Mouse (Mus musculus) embryonic facial prominence, embryonic 12.5 days (tissue): Measurements from ENCODE around the gene Dnajc15. TPM values are rescaled to one million over a fixed set of nuclear protein-coding genes. Genes with fewer than 3 reads are reported as not detected.

Experiments
- ATAC-seq: fragments of 200-750 bp; cut with Nextera tagmentation; 2 replicates; pipeline ENCODE4 v1.8.0; 2017; ENCODE audit not compliant: insufficient number of reproducible peaks, insufficient read depth, low FRiP score, low TSS enrichment
- H3K27ac ChIP-seq: fragments of 300-500 bp; sonication (generic); 2 replicates; pipeline ENCODE4 v1.5.1; 2016; ENCODE audit warnings: mild to moderate bottlenecking
- H3K27me3 ChIP-seq: fragments of 300-500 bp; sonication (generic); 2 replicates; pipeline ENCODE4 v1.6.1; 2016; ENCODE audit warnings: mild to moderate bottlenecking, moderate library complexity
- H3K36me3 ChIP-seq: fragments of 300-500 bp; sonication (generic); 2 replicates; pipeline ENCODE4 v1.6.1; 2016; ENCODE audit warnings: mild to moderate bottlenecking
- H3K4me1 ChIP-seq: fragments of 300-500 bp; sonication (generic); 2 replicates; pipeline ENCODE4 v1.6.1; 2016
- H3K4me2 ChIP-seq: fragments of 300-500 bp; sonication (generic); replicated peaks from 2 replicates; pipeline ENCODE4 v1.6.1; 2016; ENCODE audit warnings: mild to moderate bottlenecking, moderate library complexity
- H3K4me3 ChIP-seq: fragments of 300-500 bp; sonication (generic); 2 replicates; pipeline ENCODE4 v1.5.1; 2016; ENCODE audit warnings: mild to moderate bottlenecking
- H3K9ac ChIP-seq: fragments of 300-500 bp; sonication (generic); 2 replicates; pipeline ENCODE4 v1.6.1; 2016; ENCODE audit warnings: mild to moderate bottlenecking, moderate library complexity
- H3K9me3 ChIP-seq: fragments of 300-500 bp; sonication (generic); 2 replicates; pipeline ENCODE4 v1.6.1; 2016; ENCODE audit warnings: mild to moderate bottlenecking, moderate library complexity
- WGBS: fragments of 180-500 bp; shearing (Covaris S2); methylation state at CpG from one replicate; pipeline ENCODE4 v1.1.7; 2016; 5-methylcytosine and 5-hydroxymethylcytosine counted together
- polyA plus RNA-seq: library from polyadenylated mRNA; unstranded; fragments of >200 nt; fragmentation: Nextera tagmentation; extraction: Ambion mirVana; gene quantifications from 2 replicates; pipeline ENCODE4 v1.2.1, GENCODE M21; 2016

Gene Dnajc15
- polyA plus RNA-seq, 1 experiment from 2014 or later: 88.4 TPM

GRCm38 (mm10) chr14:77819841-77820240, 55.1 kb downstream of the Dnajc15 start:
- Histone ChIP-seq H3K9me3 (no peaks in the 10 kb centered on the region), H3K27ac (no peak overlapping the region), H3K27me3 (no peaks in the 10 kb centered on the region), H3K4me2 (no peak overlapping the region), H3K36me3 (no peaks in the 10 kb centered on the region), H3K4me3 (no peak overlapping the region), H3K4me1 (peaks cover 5% of the 10 kb centered on the region; the same call in 1 of the 2 replicates), H3K9ac (no peak overlapping the region)
- ATAC-seq: no peak
- 87% methylated on average over 3 of the region's 3 CpGs for WGBS

- peaks cover 5% of the 10 kb centered on the region for H3K4me1 ChIP-seq
- H3K4me2 ChIP-seq: no peak overlapping the region
- no peak overlapping the region for H3K27ac ChIP-seq
- no peak overlapping the region for H3K4me3 ChIP-seq
- H3K36me3 ChIP-seq: no peaks in the 10 kb centered on the region
- no peaks in the 10 kb centered on the region for H3K27me3 ChIP-seq
- ATAC-seq: no peak
- 91% methylated on average over 6 of the region's 6 CpGs for WGBS
- no peaks in the 10 kb centered on the region for H3K9me3 ChIP-seq
- no peak overlapping the region for H3K9ac ChIP-seq
Observed at GRCm38 (mm10) chr14:77817561-77817960, 57.4 kb downstream of the Dnajc15 start.

- Histone ChIP-seq H3K4me3 (no peak overlapping the region), H3K4me2 (no peak overlapping the region), H3K9me3 (no peaks in the 10 kb centered on the region), H3K27ac (no peak overlapping the region), H3K4me1 (no peaks in the 10 kb centered on the region; the same call in none of the 2 replicates), H3K9ac (no peak overlapping the region), H3K36me3 (no peaks in the 10 kb centered on the region), H3K27me3 (no peaks in the 10 kb centered on the region)
- 56% methylated on average over 4 of the region's 4 CpGs for WGBS
- no peak for ATAC-seq
Observed at GRCm38 (mm10) chr14:77814935-77815334, 60.0 kb downstream of the Dnajc15 start.

- ATAC-seq: no peak
Observed at GRCm38 (mm10) chr14:77812890-77813289, 62.0 kb downstream of the Dnajc15 start.

GRCm38 (mm10) chr14:77811466-77811865, 63.5 kb downstream of the Dnajc15 start:
- Histone ChIP-seq H3K4me1 (no peaks in the 10 kb centered on the region; the same call in none of the 2 replicates), H3K4me2 (no peak overlapping the region), H3K27ac (no peak overlapping the region), H3K36me3 (no peaks in the 10 kb centered on the region), H3K27me3 (no peaks in the 10 kb centered on the region), H3K9ac (no peak overlapping the region), H3K4me3 (no peak overlapping the region), H3K9me3 (no peaks in the 10 kb centered on the region)
- WGBS: 76% methylated on average over 5 of the region's 5 CpGs
- no peak for ATAC-seq

More at GRCm38 (mm10) chr14:77812890-77813289, 62.0 kb downstream of the Dnajc15 start:
- Histone ChIP-seq H3K27me3 (no peaks in the 10 kb centered on the region), H3K4me3 (no peak overlapping the region), H3K4me2 (no peak overlapping the region), H3K4me1 (no peaks in the 10 kb centered on the region; the same call in none of the 2 replicates), H3K27ac (no peak overlapping the region), H3K9me3 (no peaks in the 10 kb centered on the region), H3K9ac (no peak overlapping the region), H3K36me3 (no peaks in the 10 kb centered on the region)
- 84% methylated on average over 1 of the region's 1 CpGs for WGBS

- no peak overlapping the region for H3K9ac ChIP-seq
- no peaks in the 10 kb centered on the region for H3K36me3 ChIP-seq
- no peak overlapping the region for H3K4me3 ChIP-seq
- no peaks in the 10 kb centered on the region for H3K4me1 ChIP-seq
- WGBS: 72% methylated on average over 4 of the region's 4 CpGs
- no peak for ATAC-seq
- H3K4me2 ChIP-seq: no peak overlapping the region
- no peak overlapping the region for H3K27ac ChIP-seq
- H3K27me3 ChIP-seq: no peaks in the 10 kb centered on the region
- no peaks in the 10 kb centered on the region for H3K9me3 ChIP-seq
Observed at GRCm38 (mm10) chr14:77807836-77808235, 67.1 kb downstream of the Dnajc15 start.

- Histone ChIP-seq H3K27me3 (no peaks in the 10 kb centered on the region), H3K27ac (no peak overlapping the region), H3K9me3 (no peaks in the 10 kb centered on the region), H3K4me3 (no peak overlapping the region), H3K4me2 (no peak overlapping the region), H3K4me1 (peaks cover 11% of the 10 kb centered on the region; the same call in 1 of the 2 replicates), H3K36me3 (no peaks in the 10 kb centered on the region), H3K9ac (no peak overlapping the region)
- WGBS: 85% methylated on average over 5 of the region's 5 CpGs
- no peak for ATAC-seq
Observed at GRCm38 (mm10) chr14:77806345-77806744, 68.6 kb downstream of the Dnajc15 start.

- WGBS: 38% methylated on average over 5 of the region's 5 CpGs
- H3K27me3 ChIP-seq: no peaks in the 10 kb centered on the region
- no peak overlapping the region for H3K4me3 ChIP-seq
- H3K9ac ChIP-seq: no peak overlapping the region
- no peak overlapping the region for H3K4me2 ChIP-seq
- no peak overlapping the region for H3K27ac ChIP-seq
- no peak for ATAC-seq
- no peaks in the 10 kb centered on the region for H3K36me3 ChIP-seq
- peaks cover 20% of the 10 kb centered on the region; the same call in 1 of the 2 replicates for H3K4me1 ChIP-seq
- no peaks in the 10 kb centered on the region for H3K9me3 ChIP-seq
Observed at GRCm38 (mm10) chr14:77802268-77802630, 72.7 kb downstream of the Dnajc15 start.

GRCm38 (mm10) chr14:77801571-77802267, 73.2 kb downstream of the Dnajc15 start:
- H3K4me1 ChIP-seq: peaks cover 22% of the 10 kb centered on the region; the same call in 1 of the 2 replicates
- no peak overlapping the region for H3K9ac ChIP-seq
- 82% methylated on average over 17 of the region's 17 CpGs for WGBS
- no peaks in the 10 kb centered on the region for H3K9me3 ChIP-seq
- H3K27me3 ChIP-seq: no peaks in the 10 kb centered on the region
- no peak overlapping the region for H3K27ac ChIP-seq
- no peak overlapping the region for H3K4me3 ChIP-seq
- ATAC-seq: no peak
- no peak overlapping the region for H3K4me2 ChIP-seq
- no peaks in the 10 kb centered on the region for H3K36me3 ChIP-seq

- H3K36me3 ChIP-seq: no peaks in the 10 kb centered on the region
- H3K4me3 ChIP-seq: no peak overlapping the region
- no peak for ATAC-seq
- no peak overlapping the region for H3K27ac ChIP-seq
- H3K9ac ChIP-seq: no peak overlapping the region
- no peaks in the 10 kb centered on the region for H3K9me3 ChIP-seq
- H3K4me2 ChIP-seq: no peak overlapping the region
- no peaks in the 10 kb centered on the region for H3K27me3 ChIP-seq
- H3K4me1 ChIP-seq: peaks cover 19% of the 10 kb centered on the region; the same call in 1 of the 2 replicates
- 53% methylated on average over 4 of the region's 4 CpGs for WGBS
Observed at GRCm38 (mm10) chr14:77796506-77796905, 78.4 kb downstream of the Dnajc15 start.

GRCm38 (mm10) chr14:77795240-77795639, 79.7 kb downstream of the Dnajc15 start:
- Histone ChIP-seq H3K9me3 (no peaks in the 10 kb centered on the region), H3K4me1 (peaks cover 9% of the 10 kb centered on the region; the same call in 1 of the 2 replicates), H3K27ac (no peak overlapping the region), H3K9ac (no peak overlapping the region), H3K4me3 (no peak overlapping the region), H3K36me3 (no peaks in the 10 kb centered on the region), H3K27me3 (no peaks in the 10 kb centered on the region), H3K4me2 (no peak overlapping the region)
- no peak for ATAC-seq
- whole genome bisulfite sequencing: 90% methylated on average over 5 of the region's 5 CpGs

- ATAC-seq: no peak
- Histone ChIP-seq H3K9ac (no peak overlapping the region), H3K4me2 (no peak overlapping the region), H3K4me3 (no peak overlapping the region), H3K27ac (no peak overlapping the region), H3K4me1 (peaks cover 9% of the 10 kb centered on the region; the same call in 1 of the 2 replicates), H3K27me3 (no peaks in the 10 kb centered on the region), H3K9me3 (no peaks in the 10 kb centered on the region), H3K36me3 (no peaks in the 10 kb centered on the region)
- 46% methylated on average over 7 of the region's 7 CpGs for WGBS
Observed at GRCm38 (mm10) chr14:77794285-77794949, 80.5 kb downstream of the Dnajc15 start.
